Mouse (Mus musculus) heart, embryonic 10.5 days (tissue): ENCODE measurements around the gene R3hdm1. TPM values are rescaled to one million over a fixed set of nuclear protein-coding genes. Genes with fewer than 3 reads are reported as not detected.

Experiments used
- DNase-seq: peaks from one replicate; pipeline ENCODE4 v3.0.0-alpha.2; 2017; ENCODE audit warnings: low spot score
- H3K27ac ChIP-seq: fragments of 300-500 bp; sonication (generic); 2 replicates; pipeline ENCODE4 v1.5.1; 2016; ENCODE audit warnings: mild to moderate bottlenecking
- H3K27me3 ChIP-seq: fragments of 300-500 bp; sonication (generic); 2 replicates; pipeline ENCODE4 v1.6.1; 2016; ENCODE audit warnings: mild to moderate bottlenecking; ENCODE audit not compliant: poor library complexity, insufficient read depth, severe bottlenecking
- H3K36me3 ChIP-seq: fragments of 300-500 bp; sonication (generic); 2 replicates; pipeline ENCODE4 v1.6.1; 2016; ENCODE audit warnings: mild to moderate bottlenecking, moderate library complexity
- H3K4me1 ChIP-seq: fragments of 300-500 bp; sonication (generic); 2 replicates; pipeline ENCODE4 v1.6.1; 2016; ENCODE audit warnings: mild to moderate bottlenecking
- H3K4me3 ChIP-seq: fragments of 300-500 bp; sonication (generic); 2 replicates; pipeline ENCODE4 v1.5.1; 2016; ENCODE audit warnings: mild to moderate bottlenecking, moderate library complexity
- H3K9me3 ChIP-seq: fragments of 300-500 bp; sonication (generic); 2 replicates; pipeline ENCODE4 v1.6.1; 2016; ENCODE audit warnings: mild to moderate bottlenecking, moderate library complexity
- WGBS: fragments of 180-500 bp; shearing (Covaris S2); methylation state at CpG from one replicate; pipeline ENCODE4 v1.1.7; 2016; 5-methylcytosine and 5-hydroxymethylcytosine counted together
- polyA plus RNA-seq: library from polyadenylated mRNA; unstranded; fragments of >200 nt; fragmentation: Nextera tagmentation; extraction: Ambion mirVana; gene quantifications from 2 replicates; pipeline ENCODE4 v1.2.1, GENCODE M21; 2016

Gene R3hdm1
- polyA plus RNA-seq = 53.1 and 62.3 TPM in 2 replicates

DNA sequence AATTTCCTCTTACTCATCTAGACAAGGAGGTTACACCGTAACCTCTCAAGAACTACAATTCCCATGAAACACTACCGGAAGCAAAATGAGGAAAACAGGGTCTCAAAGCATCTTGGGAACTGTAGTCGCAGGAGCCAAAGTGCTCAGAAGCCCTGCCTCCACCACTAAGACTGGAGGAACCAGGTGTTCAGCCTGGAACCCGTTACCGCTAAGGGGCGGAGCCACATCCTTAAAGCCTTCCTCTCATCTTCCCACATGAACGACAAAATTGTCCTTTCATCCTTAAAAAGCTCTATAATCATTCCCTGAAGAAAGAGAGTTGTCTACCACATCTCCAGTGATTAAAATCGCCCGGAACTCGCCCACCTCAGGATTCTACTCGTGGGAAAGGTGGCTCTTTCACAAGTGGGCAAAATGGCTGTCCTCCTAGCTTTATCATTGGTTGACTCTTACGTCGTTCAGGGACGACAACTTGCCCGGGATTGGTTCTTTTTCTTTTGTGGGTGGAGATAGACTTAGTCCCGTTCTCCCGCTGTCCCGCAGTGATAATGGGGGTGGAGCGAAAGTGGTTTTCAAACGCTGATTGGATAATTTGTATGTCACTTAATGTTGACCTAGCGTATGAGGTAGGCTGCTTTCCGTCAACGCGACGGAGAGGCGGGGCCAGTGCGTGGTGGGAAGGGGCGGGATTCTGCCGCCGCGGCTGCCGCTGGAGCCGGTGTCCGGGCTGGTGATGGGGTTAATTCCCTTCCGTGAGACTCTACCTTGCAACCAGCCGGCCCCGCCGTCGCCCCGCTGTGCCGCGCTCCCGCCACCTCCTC is at the start of gene R3hdm1, which contains the start of gene Zranb3:
TSS of gene R3hdm1 (plus strand) at position 661 of the 821 bp plus-strand sequence.
TSS of gene Zranb3 (minus strand) at position 407 of the 821 bp plus-strand sequence.
- WGBS = under 1% methylated on average over 43 of the region's 43 CpGs

DNA sequence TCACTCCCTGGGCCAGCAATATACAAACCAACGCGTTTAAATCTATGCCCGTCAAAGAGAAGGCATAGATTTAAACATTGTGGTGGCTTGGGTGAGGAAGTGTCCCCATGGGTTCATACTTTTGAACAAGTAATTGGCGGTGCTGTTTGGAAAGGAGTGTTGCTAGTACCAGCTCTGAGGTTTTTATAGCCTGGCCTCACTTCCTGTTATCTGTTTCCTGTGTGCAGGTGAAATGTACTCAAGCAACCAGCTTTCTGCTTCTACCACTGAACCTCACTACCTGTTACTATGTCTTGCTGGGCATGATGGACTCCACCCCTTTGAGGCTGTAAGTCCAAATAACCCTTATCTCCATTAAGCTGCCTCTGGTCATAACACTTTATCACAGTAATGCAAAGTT is 45.8 kb upstream of the R3hdm1 start:
- DNase-seq = no peak
- WGBS = 92% methylated on average over 4 of the region's 4 CpGs
- Histone ChIP-seq H3K4me3 (no peak overlapping the region), H3K9me3 (no peaks in the 10 kb centered on the region), H3K4me1 (no peaks in the 10 kb centered on the region), H3K27me3 (no peaks in the 10 kb centered on the region), H3K27ac (no peak overlapping the region), H3K36me3 (peaks cover 2% of the 10 kb centered on the region; the same call in 1 of the 2 replicates)

More for the DNA sequence above, at the start of gene R3hdm1, which contains the start of gene Zranb3:
- no peaks in the 10 kb centered on the region for H3K36me3 ChIP-seq
- H3K4me3 ChIP-seq = peak within 1 kb of the TSS; percentile 86
- H3K27ac ChIP-seq = peak within 1 kb of the TSS; percentile 91
- peak; percentile 99 for DNase-seq
- H3K4me1 ChIP-seq = peaks cover 8% of the 10 kb centered on the region
- H3K27me3 ChIP-seq = no peaks in the 10 kb centered on the region
- no peaks in the 10 kb centered on the region for H3K9me3 ChIP-seq

DNA sequence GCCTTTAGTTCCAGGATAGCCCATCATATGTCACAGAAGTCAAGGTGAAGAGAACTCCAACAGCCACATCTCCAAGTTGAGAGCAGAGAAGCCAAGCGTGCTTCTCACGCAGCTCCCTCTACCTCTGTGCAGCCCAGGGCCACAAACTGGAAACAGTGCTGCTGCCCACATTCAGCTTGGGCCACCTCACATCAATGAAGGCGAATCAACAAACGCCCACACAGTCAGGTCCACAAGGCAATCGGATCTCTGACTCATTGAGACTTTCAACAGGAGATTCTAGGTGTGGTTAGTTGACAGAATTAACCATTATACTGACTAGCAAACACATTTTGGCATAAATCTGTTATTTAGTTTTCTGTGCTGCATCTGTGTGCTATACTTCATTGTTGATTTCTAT is 44.5 kb upstream of the R3hdm1 start:
- Histone ChIP-seq H3K9me3 (no peaks in the 10 kb centered on the region), H3K27me3 (no peaks in the 10 kb centered on the region), H3K27ac (no peak overlapping the region), H3K4me3 (no peak overlapping the region), H3K36me3 (peaks cover 2% of the 10 kb centered on the region; the same call in 1 of the 2 replicates), H3K4me1 (no peaks in the 10 kb centered on the region)
- 91% methylated on average over 5 of the region's 5 CpGs for WGBS
- DNase-seq = no peak

GRCm38 (mm10) chr1:128060655-128061344 is 42.3 kb upstream of the R3hdm1 start:
- no peak for DNase-seq
- H3K36me3 ChIP-seq = peaks cover 2% of the 10 kb centered on the region; the same call in 1 of the 2 replicates
- H3K27me3 ChIP-seq = no peaks in the 10 kb centered on the region
- WGBS = 59% methylated on average over 8 of the region's 8 CpGs
- H3K4me1 ChIP-seq = no peaks in the 10 kb centered on the region
- no peak overlapping the region for H3K4me3 ChIP-seq
- H3K27ac ChIP-seq = no peak overlapping the region
- H3K9me3 ChIP-seq = no peaks in the 10 kb centered on the region

DNA sequence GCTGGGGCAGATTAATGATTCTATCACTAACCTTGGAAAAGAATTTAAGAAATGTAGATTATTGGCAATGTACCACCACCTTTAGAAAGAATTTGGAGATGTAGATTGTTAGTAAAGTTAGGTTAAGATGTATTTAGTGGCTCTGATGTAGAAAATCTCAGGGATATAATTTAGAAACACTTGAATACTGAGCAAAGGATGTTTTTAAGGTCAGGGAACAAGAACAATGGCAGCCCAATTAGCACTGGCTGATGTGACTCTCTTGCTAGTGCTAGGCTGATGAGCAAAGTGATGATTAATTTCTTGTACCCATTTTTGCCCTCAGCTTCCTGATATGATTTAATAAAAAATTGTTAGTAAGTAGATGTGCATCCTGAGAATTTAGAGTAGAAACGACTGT is 41.7 kb upstream of the R3hdm1 start:
- Histone ChIP-seq H3K4me1 (no peaks in the 10 kb centered on the region), H3K27me3 (no peaks in the 10 kb centered on the region), H3K36me3 (peaks cover 2% of the 10 kb centered on the region; the same call in 1 of the 2 replicates), H3K4me3 (no peak overlapping the region), H3K9me3 (no peaks in the 10 kb centered on the region), H3K27ac (no peak overlapping the region)
- DNase-seq = no peak
- 80% methylated on average over 1 of the region's 1 CpGs for WGBS

- WGBS = 68% methylated on average over 1 of the region's 1 CpGs
- H3K27me3 ChIP-seq = no peaks in the 10 kb centered on the region
- no peak overlapping the region for H3K4me3 ChIP-seq
- H3K36me3 ChIP-seq = peaks cover 7% of the 10 kb centered on the region
- DNase-seq = no peak
- H3K4me1 ChIP-seq = no peaks in the 10 kb centered on the region
- H3K9me3 ChIP-seq = no peaks in the 10 kb centered on the region
- no peak overlapping the region for H3K27ac ChIP-seq
Measured at GRCm38 (mm10) chr1:128062167-128062566, 40.9 kb upstream of the R3hdm1 start.

GRCm38 (mm10) chr1:128064716-128065115 is 38.4 kb upstream of the R3hdm1 start:
- 89% methylated on average over 6 of the region's 6 CpGs for WGBS
- Histone ChIP-seq H3K36me3 (peaks cover 5% of the 10 kb centered on the region), H3K27ac (no peak overlapping the region), H3K27me3 (no peaks in the 10 kb centered on the region), H3K4me3 (no peak overlapping the region), H3K4me1 (no peaks in the 10 kb centered on the region), H3K9me3 (no peaks in the 10 kb centered on the region)
- no peak for DNase-seq

GRCm38 (mm10) chr1:128068945-128069397 is 34.1 kb upstream of the R3hdm1 start:
- 58% methylated on average over 2 of the region's 2 CpGs for WGBS
- Histone ChIP-seq H3K27me3 (no peaks in the 10 kb centered on the region), H3K27ac (no peak overlapping the region; the same call in 1 of the 2 replicates), H3K4me3 (no peak overlapping the region), H3K4me1 (no peaks in the 10 kb centered on the region), H3K36me3 (peaks cover 5% of the 10 kb centered on the region), H3K9me3 (no peaks in the 10 kb centered on the region)
- DNase-seq = no peak

DNA sequence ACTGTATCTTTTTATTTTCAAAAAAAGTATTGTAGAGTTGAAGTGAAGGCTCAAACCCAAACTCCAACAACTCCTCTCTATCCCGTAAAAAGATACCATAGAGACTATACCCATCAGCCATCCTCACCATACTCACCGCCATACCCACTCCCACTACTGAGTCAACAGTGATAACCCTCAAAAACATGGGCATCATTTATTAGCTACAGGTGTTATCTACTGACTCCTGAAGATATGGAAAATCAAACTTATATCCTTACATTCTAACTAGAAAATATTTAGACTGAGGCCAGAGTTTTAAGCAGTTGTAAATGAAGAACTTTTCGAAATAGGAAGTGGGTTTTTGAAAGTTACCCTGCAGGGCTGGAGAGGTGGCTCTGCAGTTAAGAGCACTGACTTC is 33.1 kb upstream of the R3hdm1 start:
- no peaks in the 10 kb centered on the region for H3K4me1 ChIP-seq
- H3K27me3 ChIP-seq = no peaks in the 10 kb centered on the region
- H3K9me3 ChIP-seq = no peaks in the 10 kb centered on the region
- H3K4me3 ChIP-seq = no peak overlapping the region
- H3K27ac ChIP-seq = no peak overlapping the region
- DNase-seq = no peak
- H3K36me3 ChIP-seq = peaks cover 9% of the 10 kb centered on the region
- 93% methylated on average over 3 of the region's 3 CpGs for WGBS

DNA sequence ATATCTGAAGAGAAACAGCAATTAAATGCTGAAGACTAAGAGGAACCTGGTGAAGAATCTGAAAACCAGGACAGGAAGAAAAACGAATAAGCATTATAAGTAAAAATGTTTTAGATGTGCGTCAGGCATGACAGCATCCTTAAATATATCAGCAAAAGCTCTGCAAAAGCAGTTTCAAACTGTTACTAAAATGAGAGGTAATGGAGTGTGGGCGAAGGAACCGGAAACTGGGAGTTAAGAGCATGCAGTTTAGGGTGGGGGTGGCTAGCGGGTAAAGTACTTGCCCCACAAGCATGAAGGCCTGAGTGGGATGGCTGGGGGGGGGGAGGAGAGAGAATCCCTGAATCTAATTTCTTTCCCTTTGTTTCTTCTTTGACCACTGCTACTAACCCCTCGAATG is 30.1 kb upstream of the R3hdm1 start:
- H3K4me3 ChIP-seq = no peak overlapping the region
- peaks cover 4% of the 10 kb centered on the region for H3K36me3 ChIP-seq
- DNase-seq = no peak
- H3K27me3 ChIP-seq = no peaks in the 10 kb centered on the region
- WGBS = 92% methylated on average over 6 of the region's 6 CpGs
- no peaks in the 10 kb centered on the region for H3K9me3 ChIP-seq
- H3K4me1 ChIP-seq = no peaks in the 10 kb centered on the region
- H3K27ac ChIP-seq = no peak overlapping the region

GRCm38 (mm10) chr1:128076791-128077479 is 26.2 kb upstream of the R3hdm1 start:
- 89% methylated on average over 8 of the region's 8 CpGs for WGBS
- H3K27me3 ChIP-seq = no peaks in the 10 kb centered on the region
- no peak for DNase-seq
- H3K4me3 ChIP-seq = no peak overlapping the region
- no peaks in the 10 kb centered on the region for H3K4me1 ChIP-seq
- peaks cover 4% of the 10 kb centered on the region for H3K36me3 ChIP-seq
- H3K27ac ChIP-seq = no peak overlapping the region
- no peaks in the 10 kb centered on the region for H3K9me3 ChIP-seq

DNA sequence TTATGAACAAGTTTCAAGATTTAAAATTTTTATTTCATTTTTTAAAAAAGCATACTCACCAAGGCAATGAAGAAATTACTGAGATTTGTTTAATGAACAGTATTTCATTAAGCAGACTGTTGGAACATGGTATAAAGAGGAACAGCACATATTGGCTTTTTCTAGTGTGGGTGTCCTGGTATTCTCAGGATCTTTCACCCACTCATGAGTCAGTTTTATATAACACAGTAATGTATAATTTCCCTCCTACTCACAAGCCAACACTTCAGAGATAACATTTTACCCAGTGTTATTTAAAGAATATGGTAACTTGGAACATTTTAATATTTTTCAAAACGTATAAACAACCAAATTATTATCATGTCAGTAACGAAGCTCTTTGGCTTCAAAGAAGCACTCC is 25.3 kb upstream of the R3hdm1 start:
- Histone ChIP-seq H3K27me3 (no peaks in the 10 kb centered on the region), H3K27ac (no peak overlapping the region), H3K4me1 (no peaks in the 10 kb centered on the region), H3K9me3 (no peaks in the 10 kb centered on the region), H3K4me3 (no peak overlapping the region), H3K36me3 (peaks cover 4% of the 10 kb centered on the region)
- no peak for DNase-seq
- WGBS = 91% methylated on average over 2 of the region's 2 CpGs
